Mouse (Mus musculus): ENCODE data around the gene Megf8.

Gene Megf8

GRCm38 (mm10) chr7:25406468-25406867, 89.5 kb downstream of the Megf8 start:
- DNase-seq (ENCODE audit: low spot score in 2 of 2) = no peak

- no peak for DNase-seq (ENCODE audit: low spot score in 2 of 2)
These were observed 92.3 kb downstream of the Megf8 start for GRCm38 (mm10) chr7:25409114-25409760.

- DNase-seq (ENCODE audit: low spot score in 2 of 2) = no peak
These were observed 94.1 kb downstream of the Megf8 start for GRCm38 (mm10) chr7:25410969-25411615.

- no peak for DNase-seq (ENCODE audit: low spot score in 2 of 2)
These were observed 94.9 kb downstream of the Megf8 start for GRCm38 (mm10) chr7:25411861-25412260.

- no peak for DNase-seq (ENCODE audit: low spot score in 2 of 2)
These were observed 96.0 kb downstream of the Megf8 start, which contains the start of gene Cxcl17 for GRCm38 (mm10) chr7:25412833-25413441. Gene Cxcl17, minus strand, starts transcription at chr7:25412886.
